Mouse (Mus musculus) Patski (cell line): ENCODE measurements at regions not wholly inside any gene's neighbourhood (a gene's known extent, or its start where the extent isn't known, plus 50 kb on each side); places are given as distances from the start of the nearest gene placed in this dataset.

Experiments used
- ATAC-seq: fragments of 100-300 bp; one replicate; pipeline ENCODE4 v1.8.0; 2021
- CTCF ChIA-PET: fragments of 350-600 bp; sonication (Branson Sonifier 250); formaldehyde crosslinking; loops from one replicate; lab custom pipeline; 2022; ENCODE audit warnings: inconsistent platforms; lab: Charles Lee
- POLR2A ChIA-PET: fragments of 350-600 bp; sonication (Branson Sonifier 250); formaldehyde crosslinking; loops from one replicate; lab custom pipeline; 2022; ENCODE audit warnings: antibody characterized with exemption, inconsistent platforms; lab: Charles Lee
- DNase-seq: peaks from one replicate; pipeline ENCODE4 v3.0.0-alpha.2; 2011; ENCODE audit warnings: low read depth, low spot score
- H3K27me3 ChIP-seq: fragments of 371-371 bp; one replicate; pipeline ENCODE4 v1.5.1; 2021
- CTCF ChIP-seq: fragments of 100-300 bp; IDR thresholded peaks from one replicate; pipeline ENCODE4 v1.5.1; 2021
- in situ Hi-C: fragments of 300-500 bp; cut with MboI; formaldehyde crosslinking; loops from 3 replicates; pipeline ENCODE4 v1.11.1; 2018; ENCODE audit warnings: low pct_unique_long_range_greater_than_20kb, mixed read lengths

DNA sequence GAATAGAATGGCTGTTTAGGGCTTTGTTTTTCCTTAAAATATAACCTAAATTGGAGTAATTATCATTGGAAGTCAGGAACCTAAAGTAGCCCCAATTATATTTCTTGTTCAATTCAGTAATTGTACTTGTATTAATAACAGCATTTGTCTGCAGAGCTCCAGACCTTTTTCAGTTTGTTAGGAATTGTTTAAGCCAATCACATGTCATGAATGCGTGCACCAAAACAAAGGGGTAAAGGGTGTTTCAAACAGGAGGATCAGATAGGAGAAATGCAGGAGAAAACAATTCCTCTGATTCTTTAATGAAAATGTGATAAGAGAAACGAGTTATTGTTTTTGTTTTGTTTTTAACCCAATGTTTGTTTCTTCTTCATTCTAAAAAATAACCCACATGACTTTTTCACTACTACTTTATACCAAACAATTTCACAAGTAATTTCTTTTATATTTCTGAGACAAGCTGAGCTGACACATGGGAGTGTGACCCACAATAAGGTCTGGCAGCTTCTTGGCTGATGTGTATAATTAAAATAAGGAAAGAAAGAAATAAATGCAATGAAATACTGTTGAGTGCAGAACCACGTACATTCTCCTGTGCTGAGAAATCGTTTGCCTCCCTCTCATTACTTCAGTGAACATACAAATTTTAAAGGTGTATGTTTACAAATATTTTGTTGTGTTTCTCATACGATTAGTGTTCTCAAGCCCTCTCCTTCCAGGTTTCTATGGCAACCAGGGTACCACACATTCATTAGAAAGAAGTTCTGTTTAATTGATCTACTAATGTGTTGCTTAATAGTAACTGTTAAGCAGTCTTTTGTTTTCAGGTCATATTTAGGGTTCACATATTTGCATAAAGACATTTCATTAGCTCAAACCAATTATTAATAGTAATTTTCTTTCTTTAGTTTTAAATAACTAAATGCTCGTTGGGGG lies 397.7 kb downstream of the Isl1 start:
- ATAC-seq, result no peak
- ChIA-PET POLR2A (no interaction called here), CTCF (no interaction called here)
- in situ Hi-C loops, result no loop called here
- no peak for DNase-seq
- no peaks in the 10 kb centered on the region for H3K27me3 ChIP-seq
- no peak for TF ChIP-seq CTCF

DNA sequence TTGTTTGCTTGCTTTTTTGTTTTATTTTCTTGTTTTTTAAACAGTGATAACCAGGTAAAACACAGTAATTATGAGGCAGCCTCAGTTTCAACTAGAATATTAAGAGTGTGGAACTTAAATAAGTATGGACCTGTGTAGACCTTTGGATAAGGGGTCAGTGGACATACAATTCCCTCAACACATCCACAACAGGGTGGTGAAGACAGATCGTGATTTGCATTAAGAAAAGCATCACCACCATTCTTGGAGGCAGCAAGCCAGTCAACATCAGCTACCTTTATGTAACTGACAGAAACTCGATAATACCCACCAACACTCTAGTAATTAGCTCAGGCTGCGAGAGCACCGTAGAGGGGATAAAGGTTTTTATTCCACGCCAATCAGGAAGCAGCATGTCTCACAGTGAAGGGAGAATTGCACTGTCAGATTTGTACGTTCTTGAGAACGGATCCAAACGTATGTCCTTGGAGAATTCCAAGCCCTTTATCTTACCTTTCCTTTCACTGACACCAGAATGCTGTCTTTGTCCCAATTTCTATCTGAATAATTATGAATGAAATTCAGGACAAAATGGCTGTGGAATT lies 398.5 kb downstream of the Isl1 start:
- TF ChIP-seq CTCF, result no peak
- no peak for ATAC-seq
- POLR2A ChIA-PET, result no interaction called here
- H3K27me3 ChIP-seq, result no peaks in the 10 kb centered on the region
- in situ Hi-C loops, result no loop called here
- CTCF ChIA-PET, result no interaction called here
- DNase-seq, result no peak

GRCm38 (mm10) chr13:115880616-115881015 lies 428.9 kb downstream of the Isl1 start:
- ATAC-seq, result no peak

DNA sequence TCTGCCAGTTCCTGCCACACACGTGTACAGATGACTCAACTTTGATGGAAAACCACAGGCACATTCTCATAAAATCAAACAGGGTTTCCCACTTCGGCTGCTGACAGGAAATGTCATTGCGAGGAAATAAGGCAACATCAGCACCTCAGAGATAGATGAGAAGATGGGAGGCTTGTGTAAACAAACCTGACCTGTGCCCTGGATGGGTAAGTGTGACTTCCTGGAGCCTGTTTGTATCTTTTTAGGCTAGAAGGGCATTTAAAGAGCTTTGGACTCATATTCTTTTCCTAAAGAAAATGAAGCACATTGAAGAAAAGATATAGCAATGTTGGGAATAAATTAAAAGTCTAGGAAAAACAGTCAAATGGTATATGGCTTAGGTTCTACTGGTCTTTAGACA lies 449.0 kb downstream of the Isl1 start:
- no peaks in the 10 kb centered on the region for H3K27me3 ChIP-seq
- no peak for TF ChIP-seq CTCF
- in situ Hi-C loops, result no loop called here
- ChIA-PET CTCF (no interaction called here), POLR2A (no interaction called here)
- DNase-seq (no peak), ATAC-seq (no peak)

More at GRCm38 (mm10) chr13:115880616-115881015, 428.9 kb downstream of the Isl1 start:
- no peaks in the 10 kb centered on the region for H3K27me3 ChIP-seq
- CTCF ChIA-PET, result no interaction called here
- POLR2A ChIA-PET, result no interaction called here
- no peak for TF ChIP-seq CTCF
- DNase-seq, result no peak
- in situ Hi-C loops, result no loop called here

GRCm38 (mm10) chr13:115856632-115857031 lies 452.9 kb downstream of the Isl1 start:
- no peaks in the 10 kb centered on the region for H3K27me3 ChIP-seq
- ChIA-PET CTCF (no interaction called here), POLR2A (no interaction called here)
- DNase-seq (no peak), ATAC-seq (no peak)
- in situ Hi-C loops, result no loop called here
- no peak for TF ChIP-seq CTCF

DNA sequence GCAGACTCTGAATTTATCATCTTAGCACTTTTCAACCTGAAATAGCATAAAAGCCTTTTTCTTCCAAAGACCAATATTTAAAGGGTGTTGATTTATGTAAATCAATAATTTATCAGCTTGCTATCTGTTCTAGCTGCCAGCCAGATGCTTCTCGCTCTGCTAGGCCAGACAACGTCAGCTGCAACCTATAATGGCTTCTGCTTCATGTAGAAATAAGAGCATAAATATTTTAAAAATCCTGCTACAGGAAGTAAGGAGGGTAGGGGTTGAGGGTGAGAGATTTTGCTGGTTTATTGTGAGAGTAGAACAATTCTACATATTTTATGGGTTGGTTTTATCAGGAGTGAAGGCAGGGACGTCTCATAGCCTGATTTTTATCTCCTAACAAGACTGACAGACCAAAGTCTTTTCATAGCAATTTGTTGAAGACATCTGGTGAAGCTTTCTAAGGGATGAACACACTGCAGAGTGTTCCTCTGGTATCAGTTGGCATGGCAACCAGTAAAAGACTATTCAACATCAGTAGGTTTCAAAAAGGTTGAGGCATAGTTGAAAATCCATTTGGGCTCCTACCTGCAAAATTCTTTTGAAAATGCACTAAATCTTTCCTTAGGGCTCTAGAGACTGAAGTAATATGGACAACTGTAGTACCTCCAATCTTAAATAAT lies 456.7 kb downstream of the Isl1 start:
- TF ChIP-seq CTCF, result no peak
- DNase-seq, result no peak
- in situ Hi-C loops, result no loop called here
- ChIA-PET POLR2A (no interaction called here), CTCF (no interaction called here)
- H3K27me3 ChIP-seq, result no peaks in the 10 kb centered on the region
- ATAC-seq, result no peak

GRCm38 (mm10) chr13:115843121-115843520 lies 466.4 kb downstream of the Isl1 start:
- DNase-seq, result no peak
- in situ Hi-C loops, result no loop called here
- no peak for TF ChIP-seq CTCF
- peaks cover 4% of the 10 kb centered on the region for H3K27me3 ChIP-seq
- ChIA-PET CTCF (no interaction called here), POLR2A (no interaction called here)
- no peak for ATAC-seq

DNA sequence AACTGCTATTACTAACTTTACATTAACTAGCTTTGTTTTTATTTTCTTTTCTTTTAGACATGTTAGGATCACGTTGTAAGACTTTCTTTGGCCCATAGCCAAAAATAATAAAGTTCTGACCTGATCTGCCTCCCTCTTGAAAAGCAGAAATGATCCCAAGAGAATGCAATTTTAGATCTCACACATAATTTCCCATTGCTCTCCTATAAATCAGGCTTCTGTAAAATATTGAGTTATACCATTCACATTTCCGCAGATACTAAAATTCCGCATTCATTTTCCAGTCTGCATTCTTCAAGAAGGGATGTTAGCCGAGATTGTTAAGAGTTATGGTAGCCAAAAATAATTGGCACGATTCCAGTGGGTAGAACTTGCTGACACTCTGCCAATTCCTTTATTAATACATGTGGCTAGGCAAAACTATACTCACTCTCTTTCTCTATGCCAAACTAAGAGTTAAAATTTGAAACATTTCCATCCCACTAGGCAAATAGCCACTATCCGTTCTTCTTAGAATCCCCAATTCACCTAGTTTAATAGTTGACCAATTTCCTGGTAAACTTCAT lies 473.2 kb downstream of the Isl1 start:
- POLR2A ChIA-PET, result no interaction called here
- in situ Hi-C loops, result no loop called here
- H3K27me3 ChIP-seq, result no peaks in the 10 kb centered on the region
- no peak for TF ChIP-seq CTCF
- ATAC-seq (no peak), DNase-seq (no peak)
- CTCF ChIA-PET, result no interaction called here

DNA sequence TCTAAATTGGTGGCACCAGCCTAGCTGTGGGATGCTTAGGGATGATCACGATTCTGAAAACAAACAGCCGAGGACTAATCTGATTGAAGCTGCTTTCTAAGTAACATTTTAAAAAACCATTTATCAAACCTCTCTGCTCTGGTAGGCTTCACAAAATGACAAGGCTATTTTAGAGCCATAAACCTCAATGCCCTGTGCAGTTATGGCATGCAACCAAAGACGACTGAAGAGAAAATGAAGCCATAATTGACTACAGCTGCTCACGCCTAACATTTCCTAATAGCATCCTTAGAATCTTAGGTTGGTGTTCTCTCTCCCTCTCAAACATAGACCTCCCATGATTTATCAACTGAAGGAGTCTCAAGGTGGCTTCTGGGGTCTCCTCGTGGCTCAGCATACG lies 484.3 kb downstream of the Isl1 start:
- no peak for ATAC-seq
- in situ Hi-C loops, result no loop called here
- TF ChIP-seq CTCF, result no peak
- no peak for DNase-seq
- ChIA-PET CTCF (no interaction called here), POLR2A (no interaction called here)
- no peaks in the 10 kb centered on the region for H3K27me3 ChIP-seq

DNA sequence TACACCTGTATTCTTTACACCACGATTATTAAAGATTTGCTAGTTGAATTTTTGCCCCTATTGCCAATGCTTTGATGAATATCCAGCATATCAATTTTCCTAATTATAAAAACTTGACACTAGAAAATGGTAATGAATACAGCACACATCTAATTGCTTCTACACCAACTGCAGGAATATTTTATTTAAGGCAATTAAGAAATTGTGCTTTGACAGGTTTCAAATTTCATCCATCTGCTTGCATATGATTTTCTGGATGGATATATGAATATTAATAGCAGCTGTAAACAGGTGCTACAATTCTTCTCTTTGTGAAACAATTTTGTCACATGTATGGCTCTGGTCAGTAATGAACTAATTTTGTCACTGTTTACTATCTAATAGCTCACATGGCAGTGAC lies 487.0 kb downstream of the Isl1 start:
- no peak for TF ChIP-seq CTCF
- in situ Hi-C loops, result no loop called here
- ChIA-PET CTCF (no interaction called here), POLR2A (no interaction called here)
- no peaks in the 10 kb centered on the region for H3K27me3 ChIP-seq
- DNase-seq (no peak), ATAC-seq (no peak)

GRCm38 (mm10) chr13:115814211-115814610 lies 495.3 kb downstream of the Isl1 start:
- ATAC-seq (no peak), DNase-seq (no peak)
- no peak for TF ChIP-seq CTCF
- ChIA-PET CTCF (interaction anchor here (0.6 kb wide), 1 partner anchor 9 kb away, joined by 3 read pairs; no protein-coding TSS in a partner anchor), POLR2A (no interaction called here)
- H3K27me3 ChIP-seq, result no peaks in the 10 kb centered on the region
- in situ Hi-C loops, result no loop called here
